Mouse (Mus musculus): Measurements from ENCODE around the gene Olfr93.
"Not testable (repeated sequence)": the region's sequence is repeated elsewhere in the genome, so short reads cannot be mapped to it uniquely, and the experiment has no call there.

The Olfr93 gene

DNA sequence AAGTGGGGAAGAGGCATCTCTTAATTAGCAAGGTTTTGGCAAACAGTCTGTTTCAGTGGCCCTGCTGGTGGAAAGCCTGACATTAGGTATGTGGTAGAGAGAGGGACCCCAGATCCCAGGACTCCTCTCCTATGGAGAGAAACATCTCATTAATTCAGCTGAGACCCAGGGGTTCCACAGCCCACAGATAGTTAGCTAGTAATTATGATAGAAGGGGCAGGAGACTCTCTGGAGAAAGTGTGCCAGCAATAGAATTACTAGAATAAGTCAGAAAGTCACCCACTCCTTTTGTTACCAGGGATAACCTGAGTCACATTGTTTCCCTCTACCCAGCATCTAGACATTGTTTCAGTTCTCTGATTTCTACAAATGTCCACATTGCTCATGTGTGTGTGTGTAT is at the start of gene Olfr93:
TSS of gene Olfr93 (minus strand) at position 101 of the 400 bp plus-strand sequence.
- DNase-seq, result no peak

DNA sequence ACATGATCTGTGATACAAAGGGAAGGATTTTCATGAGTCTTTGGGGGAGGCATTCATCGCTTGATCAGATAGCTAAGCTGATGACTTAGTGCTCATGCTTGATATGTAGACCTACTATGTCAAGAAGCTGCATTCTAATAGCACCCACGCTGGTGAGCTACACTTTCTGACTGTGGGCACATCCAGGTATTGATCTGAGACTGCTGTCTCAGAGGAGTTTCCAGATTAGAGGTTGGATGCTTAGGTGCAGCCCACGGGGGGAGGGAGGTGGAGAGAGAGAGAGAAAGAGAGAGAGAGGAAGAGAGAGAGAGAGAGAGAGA is 42.6 kb upstream of the Olfr93 start:
- DNase-seq, result no peak

DNA sequence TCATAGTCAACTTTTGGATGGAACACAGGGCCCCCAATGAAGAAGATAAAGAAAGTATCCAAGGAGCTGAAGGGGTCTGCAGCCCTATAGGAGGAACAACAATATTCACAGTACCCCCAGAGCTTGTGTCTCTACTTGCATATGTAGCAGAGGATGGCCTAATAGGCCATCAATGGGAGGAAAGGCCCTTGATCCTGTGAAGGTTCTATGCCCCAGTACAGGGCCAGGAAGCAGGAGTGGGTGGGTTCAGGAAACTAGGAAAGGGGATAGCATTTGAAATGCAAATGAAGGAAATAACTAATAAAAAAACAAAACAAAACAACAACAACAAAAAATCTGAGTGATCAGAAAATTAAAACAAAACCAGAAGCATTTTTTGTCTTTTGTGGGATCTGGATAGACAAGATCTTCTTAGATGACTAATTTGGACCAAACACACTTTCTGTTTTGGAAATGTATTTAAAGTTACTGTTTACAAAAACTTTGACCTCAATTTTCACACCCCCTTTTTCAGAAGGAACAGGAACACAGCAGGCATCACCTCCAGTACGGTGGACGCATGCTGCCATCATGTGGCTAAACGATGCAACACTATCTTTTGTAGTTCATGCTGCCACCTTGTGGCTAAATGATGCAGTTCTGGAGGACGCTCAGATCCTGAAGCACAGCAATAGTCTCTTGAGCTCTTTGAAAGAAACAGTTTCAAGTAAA is 42.1 kb upstream of the Olfr93 start:
- peak; percentile 63 to 85 for DNase-seq

DNA sequence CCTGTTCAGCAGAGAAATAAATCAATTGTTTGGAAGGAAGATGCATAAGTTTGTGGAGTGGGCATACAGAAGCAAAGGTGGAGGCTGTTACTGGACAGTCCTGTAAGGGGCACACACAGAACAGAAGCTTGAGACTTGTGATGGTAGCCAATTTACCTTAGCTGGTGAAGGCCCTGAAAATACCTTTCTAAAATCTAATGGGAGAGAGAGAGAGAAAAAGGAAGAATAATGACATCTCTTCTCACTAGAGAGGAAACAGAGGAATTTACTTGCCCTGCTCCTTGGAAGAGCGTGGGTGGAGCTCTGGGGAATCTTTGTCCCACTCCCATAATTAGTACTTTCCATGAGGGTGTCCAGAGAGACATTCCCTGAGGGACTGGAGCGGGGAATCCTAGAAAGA is 39.6 kb upstream of the Olfr93 start, which contains the start of gene Olfr94:
TSS of gene Olfr94 (minus strand) at position 101 of the 400 bp plus-strand sequence.
- DNase-seq, result no peak

DNA sequence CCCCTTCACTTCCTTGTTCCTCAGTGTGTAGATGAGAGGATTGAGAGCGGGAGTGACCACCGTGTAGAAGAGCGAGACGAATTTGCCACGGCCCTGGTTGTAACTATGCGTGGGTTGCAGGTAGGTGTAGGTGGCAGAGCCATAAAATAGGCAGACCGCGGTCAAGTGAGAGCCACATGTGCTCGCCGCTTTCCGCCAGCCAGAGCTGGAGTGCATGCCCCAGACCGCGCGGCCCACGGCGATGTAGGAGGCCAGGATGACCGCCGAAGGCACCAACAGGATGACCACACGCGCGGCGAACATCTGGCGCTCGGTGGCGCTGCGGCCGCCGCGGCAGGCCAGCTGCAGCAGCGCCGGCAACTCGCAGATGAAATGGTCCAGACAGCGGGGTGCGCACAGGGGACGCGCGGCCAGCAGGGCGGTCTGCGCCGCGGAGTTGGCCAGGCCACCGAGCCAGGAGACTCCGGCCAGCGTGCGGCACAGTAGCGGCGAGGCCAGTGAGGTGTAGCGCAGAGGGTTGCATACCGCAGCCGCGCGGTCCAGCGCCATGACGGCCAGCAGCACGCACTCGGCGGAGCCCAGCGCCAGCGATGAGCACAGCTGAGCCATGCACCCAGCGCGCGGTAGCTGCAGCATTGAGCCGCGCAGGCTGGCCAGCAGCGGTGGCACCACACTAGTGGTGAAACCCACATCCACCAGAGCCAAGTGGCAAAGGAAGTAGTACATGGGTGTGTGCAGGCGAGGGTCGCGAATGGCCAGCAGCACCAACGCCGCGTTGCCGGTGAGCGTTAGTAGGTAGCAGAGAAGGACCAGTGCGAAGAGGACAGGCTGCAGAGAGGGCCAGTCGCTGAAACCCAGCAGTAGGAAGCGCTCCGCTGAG is 35.8 kb upstream of the Olfr93 start:
- no peak for DNase-seq

DNA sequence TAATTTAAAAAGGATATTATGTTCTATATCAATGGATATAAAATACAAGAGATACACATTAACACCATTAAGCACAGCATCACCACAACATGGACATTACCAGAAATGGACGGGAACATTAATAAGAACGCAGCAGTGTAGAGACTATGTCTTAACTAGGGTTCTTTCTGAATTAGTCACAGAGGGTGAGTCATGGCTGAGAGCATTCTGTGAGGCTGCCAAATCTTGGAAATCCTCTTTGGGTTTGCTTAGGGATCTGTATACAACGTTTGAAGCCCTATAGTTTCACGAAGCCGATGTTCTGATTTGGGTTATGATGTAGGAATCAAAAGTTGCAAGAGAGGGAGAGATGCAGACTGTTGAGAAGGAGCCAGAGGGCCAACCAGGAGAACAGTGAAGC is 33.5 kb upstream of the Olfr93 start:
- no peak for DNase-seq

DNA sequence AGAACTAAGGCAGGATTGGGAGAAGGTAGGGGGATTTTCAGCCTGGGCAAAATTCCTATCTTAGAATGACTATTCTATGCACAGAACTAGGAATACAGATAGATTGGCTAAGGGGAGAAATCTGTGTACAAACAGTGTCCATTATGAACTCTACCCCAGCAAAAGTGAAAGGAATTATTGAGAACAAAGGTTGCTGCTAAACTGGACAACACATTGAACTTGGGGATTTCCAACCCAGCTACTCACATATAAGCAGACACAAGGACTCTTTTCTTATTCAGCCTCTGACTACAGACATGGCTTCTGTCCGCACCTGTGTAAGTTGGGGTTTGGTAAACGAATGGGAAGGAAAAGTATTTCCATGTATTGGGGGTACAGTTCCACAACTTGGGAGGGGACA is 32.4 kb upstream of the Olfr93 start, which contains the start of gene Ubd:
TSS of gene Ubd (plus strand) at position 237 of the 400 bp plus-strand sequence.
- no peak for DNase-seq

DNA sequence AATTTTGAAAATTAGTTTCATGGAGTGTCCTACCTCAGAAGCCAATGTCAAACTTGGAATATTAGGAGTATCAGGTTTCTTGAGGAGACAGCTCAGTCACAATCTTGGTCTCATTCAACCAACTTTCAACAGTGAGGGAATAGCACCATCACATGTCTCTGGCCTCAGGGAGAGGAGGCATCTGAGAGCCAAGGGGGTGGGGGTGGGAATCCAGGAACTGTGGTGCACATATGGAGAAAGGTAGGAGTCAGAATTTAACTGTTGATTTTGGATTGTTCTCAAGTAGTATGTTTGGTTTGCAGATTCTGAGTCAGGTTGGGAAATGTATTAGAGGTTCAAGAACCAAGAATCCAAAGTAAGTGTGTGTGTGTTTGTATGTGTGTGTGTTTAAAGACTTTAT is 31.7 kb upstream of the Olfr93 start:
- no peak for DNase-seq

DNA sequence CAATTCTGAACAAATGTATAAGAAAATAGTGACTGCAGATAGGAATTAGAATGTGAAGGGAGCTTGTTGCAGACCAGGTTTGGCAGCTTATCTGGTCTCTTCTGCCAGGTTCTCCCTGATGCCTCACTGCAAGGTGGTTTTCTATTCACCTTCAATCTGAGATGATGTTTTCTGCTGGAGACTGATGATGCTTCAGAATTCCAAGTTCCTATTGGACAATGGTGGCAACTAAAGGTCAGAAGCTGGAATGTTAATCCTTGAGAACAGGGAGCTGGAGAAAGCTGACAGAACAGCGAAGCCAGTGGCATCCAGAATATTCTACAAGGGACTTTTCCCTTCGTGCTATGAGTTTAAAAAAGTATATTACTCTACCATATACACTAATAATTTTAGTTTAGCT is 29.4 kb upstream of the Olfr93 start:
- peak; percentile 66 to 71 for DNase-seq

DNA sequence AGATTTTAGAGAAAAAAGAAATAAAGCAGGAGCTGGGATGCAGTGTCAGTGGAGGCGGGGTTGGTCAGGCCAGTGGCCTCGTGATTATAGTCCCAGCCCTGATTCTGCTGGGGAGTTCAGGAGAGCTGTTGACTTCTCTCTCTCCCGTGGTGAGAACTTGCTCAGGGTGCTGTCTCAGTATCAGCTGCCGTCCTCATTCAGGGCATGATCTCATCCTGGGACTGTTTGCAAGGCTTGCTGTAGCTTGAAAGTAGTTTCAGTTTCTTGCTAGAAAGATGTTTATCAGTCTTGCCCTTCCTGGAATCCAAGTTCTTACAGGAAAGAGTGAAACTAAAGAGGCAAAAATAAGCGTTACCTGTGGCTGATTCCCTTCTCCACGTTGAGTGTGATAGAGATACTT is 24.2 kb upstream of the Olfr93 start:
- DNase-seq, result no peak

DNA sequence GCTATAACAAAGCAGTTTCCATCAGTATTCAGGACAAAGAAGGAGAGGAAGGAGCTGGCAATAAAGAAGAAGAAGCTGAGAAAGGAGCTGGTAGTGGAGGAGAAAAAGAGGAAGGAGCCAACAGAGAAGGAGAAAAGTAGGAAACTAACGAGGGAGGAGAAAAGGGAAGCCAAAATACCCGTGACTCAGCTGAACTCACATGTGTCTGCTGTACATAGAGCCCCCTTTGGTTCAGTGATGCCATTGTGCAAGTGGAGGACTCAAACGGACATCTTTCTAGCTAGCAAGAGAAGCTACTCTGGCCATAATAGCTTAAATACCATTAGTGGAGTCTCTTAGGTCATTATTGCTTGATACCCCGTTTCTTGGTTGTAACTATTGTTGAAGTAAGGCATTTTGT is 29.9 kb downstream of the Olfr93 start:
- DNase-seq, result not testable (repeated sequence)

DNA sequence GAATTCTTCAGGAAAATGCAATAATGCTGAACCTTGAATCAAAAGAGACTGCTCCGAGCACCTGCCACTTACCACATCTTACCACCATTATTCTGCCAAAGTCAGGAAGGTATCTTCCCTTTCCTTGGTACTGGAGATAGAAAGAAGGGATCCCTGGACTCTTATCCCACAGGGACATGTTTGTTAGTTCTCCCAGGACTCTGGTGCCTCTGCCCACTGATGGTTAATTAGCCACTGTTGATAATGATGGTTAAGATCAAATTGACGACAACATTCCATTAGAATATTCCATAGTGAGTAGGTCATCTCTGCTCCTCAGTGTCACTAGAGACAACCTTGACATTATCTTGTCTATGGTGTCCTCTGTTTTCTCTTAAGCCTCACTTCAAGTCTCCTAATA is 41.3 kb downstream of the Olfr93 start, which contains the start of gene Olfr92:
TSS of gene Olfr92 (minus strand) at position 101 of the 400 bp plus-strand sequence.
- no peak for DNase-seq

DNA sequence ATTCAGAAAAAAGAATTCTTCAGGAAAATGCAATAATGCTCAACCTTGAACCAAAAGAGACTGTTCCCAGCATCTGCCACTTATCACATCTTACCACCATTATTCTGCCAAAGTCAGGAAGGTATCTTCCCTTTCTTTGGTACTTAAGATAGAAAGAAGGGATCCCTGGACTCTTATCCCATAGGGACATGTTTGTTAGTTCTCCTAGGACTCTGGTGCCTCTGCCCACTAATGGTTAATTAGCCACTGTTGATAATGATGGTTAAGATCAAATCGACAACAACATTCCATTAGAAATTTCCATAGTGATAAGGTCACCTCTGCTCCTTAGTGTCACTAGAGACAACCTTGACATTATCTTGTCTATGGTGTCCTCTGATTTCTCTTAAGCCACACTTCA is 63.1 kb downstream of the Olfr93 start, which contains the start of gene Olfr91:
TSS of gene Olfr91 (minus strand) at position 101 of the 400 bp plus-strand sequence.
- DNase-seq, result no peak

DNA sequence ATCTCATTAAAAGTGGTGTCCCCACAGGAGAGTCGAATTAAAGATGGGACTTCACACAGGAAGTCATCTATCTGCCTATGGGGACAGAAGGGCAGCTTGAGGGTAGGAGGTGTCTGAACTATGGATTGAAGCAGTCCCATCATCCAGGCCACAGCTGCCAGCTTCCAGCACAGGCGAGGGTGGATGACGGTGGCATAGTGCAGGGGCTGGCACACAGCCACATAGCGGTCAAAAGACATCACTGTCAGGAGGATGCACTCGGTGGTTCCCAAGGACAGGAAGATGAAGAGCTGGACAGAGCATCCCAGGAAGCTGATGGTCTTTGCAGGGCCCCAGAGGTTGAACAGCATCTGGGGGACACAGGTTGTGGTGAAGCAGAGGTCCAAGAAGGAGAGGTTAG is 68.0 kb downstream of the Olfr93 start:
- no peak for DNase-seq

DNA sequence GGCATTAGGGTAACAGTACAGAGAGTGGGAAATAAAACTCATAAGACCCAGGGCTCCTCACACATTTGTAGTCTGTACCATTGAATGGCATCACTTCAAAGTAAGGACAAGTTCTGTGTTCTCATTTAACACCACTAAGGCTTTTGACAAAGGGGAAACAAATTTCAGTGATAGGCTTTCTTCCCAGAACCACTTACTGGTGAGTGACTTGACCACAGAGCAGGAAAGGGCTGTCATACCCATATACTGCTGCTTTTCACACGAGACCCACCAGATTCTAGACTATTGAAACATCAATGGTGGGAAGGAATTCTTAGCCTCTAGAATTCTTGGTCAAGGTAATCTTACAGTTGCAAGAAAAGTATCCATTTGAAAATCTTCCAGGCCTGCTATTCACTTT is 69.1 kb downstream of the Olfr93 start:
- no peak for DNase-seq

Measured in kidney, adult 8-10 months (tissue).